Mouse (Mus musculus) left cerebral cortex, adult 2 months (tissue): Measurements from ENCODE around the gene Nipsnap1. TPM values are rescaled to one million over a fixed set of nuclear protein-coding genes. Genes with fewer than 3 reads are reported as not detected.

Experiments
- DNase-seq, 2 experiments: peaks; one replicate each; pipeline ENCODE4 v3.0.0; 2021 to 2022; ENCODE audit warnings: low spot score in 2 of 2, mixed read lengths in 1 of 2; ENCODE audit errors: extremely low spot score in 1 of 2
- H3K27ac ChIP-seq: fragments of 200-600 bp; 2 replicates; pipeline ENCODE4 v1.8.1; 2022
- H3K4me3 ChIP-seq: fragments of 200-600 bp; 2 replicates; pipeline ENCODE4 v1.8.1; 2022
- CTCF ChIP-seq: fragments of 200-600 bp; IDR thresholded peaks from 2 replicates; pipeline ENCODE4 v1.8.1; 2022; ENCODE audit warnings: antibody characterized with exemption, mild to moderate bottlenecking, moderate library complexity
- intact Hi-C: fragments of 180-260 bp; cut with DNase I; formaldehyde crosslinking; loops from one replicate; pipeline ENCODE4 v1.15.1; 2025
- total RNA-seq, 2 experiments: library from RNA; stranded (reverse); gene quantifications; 2 replicates each; pipeline ENCODE4 v1.2.3; 2021

Gene Nipsnap1
- total RNA-seq, 2 experiments from 2014 or later = 84.8 to 85.8 TPM

DNA sequence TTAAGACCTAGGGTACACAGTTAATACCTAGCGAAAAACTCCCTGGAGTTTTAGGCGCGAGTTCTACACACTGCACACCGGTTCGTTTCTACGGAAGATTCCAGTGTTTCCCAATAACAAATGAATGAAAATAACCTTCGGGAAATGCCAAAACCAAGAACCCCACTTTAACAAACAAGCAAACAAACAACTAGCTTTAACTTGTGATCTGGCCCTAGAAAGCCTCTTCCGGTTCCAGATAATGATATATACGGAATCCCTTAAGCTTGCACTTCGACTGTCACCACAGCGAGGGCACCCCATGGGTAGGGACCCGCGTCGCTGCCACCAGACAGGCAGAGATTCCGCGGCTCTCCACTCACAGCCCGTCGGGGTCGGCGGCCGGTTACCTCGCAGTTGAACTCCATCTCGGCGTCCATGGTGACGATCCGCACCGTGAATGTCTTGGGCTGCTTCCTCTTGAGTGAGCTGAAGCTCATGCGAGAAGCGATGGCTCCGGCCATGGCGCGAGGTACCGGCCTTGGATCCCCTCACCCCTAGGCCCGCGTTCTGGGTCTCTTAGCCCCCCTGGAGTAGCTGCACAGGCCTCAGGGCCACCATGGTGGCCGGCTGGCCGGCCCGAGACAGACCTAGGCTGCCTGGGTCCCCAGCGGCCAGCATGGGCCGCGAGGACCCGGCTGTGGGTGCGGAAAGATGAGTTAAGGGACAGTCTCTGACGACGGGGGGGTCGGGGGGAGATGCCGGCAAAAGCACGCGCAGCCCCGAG lies 25.1 kb upstream of the Nipsnap1 start:
- intact Hi-C loops = loop anchor here (5.0 kb wide), 1 partner anchor 256 kb away; the partner anchor contains the start of gene Mtmr3
- TF ChIP-seq CTCF = no peak
- DNase-seq = peak; percentile 26 to 33
- Histone ChIP-seq H3K27ac (peak overlapping the region; percentile 79), H3K4me3 (peak overlapping the region; percentile 67)

DNA sequence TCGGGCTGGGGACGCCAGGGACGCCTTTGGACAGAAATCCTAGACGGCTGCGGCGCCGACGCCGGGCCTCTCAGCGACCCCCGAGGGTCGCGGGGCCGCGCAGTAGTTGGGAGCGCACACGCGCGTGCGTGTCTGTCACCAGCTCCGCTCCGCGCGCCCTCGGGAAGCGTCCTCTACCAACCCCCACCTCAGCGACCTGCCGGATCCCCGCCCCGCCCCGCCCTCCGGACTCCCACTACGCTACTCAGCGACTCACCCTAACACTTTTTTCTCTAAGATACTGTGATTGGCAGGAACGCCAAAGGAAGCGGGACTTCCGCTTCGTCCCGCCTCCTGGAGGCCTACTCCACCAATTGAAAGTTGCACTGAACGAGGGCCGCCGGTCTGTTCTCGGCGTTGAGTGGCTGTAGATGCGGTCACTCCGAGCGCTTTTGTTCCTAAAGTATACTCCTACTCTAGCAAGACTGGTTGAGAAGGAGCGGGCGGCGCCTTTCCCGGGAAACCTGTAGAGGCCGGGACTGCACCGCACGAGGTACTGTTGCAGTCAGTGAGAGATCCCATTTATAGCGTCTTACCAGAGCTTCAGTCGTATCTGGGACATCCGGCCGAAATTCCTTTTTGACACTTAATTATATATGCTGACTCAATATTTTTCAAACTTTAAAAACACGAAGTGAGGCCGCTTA lies 24.4 kb upstream of the Nipsnap1 start, which contains the start of gene Nf2:
Gene Nf2 (minus strand): TSS at position 279 of the 686 bp plus-strand sequence.
- peak within 1 kb of the TSS; percentile 79 for H3K27ac ChIP-seq
- peak within 1 kb of the TSS; percentile 67 for H3K4me3 ChIP-seq
- peak; percentile 11; the same call in 1 of the 2 replicates for TF ChIP-seq CTCF
- DNase-seq = peak; percentile 95 to 97
- intact Hi-C loops = loop anchor here (5.0 kb wide), 1 partner anchor 257 kb away; the partner anchor contains the start of gene Mtmr3

DNA sequence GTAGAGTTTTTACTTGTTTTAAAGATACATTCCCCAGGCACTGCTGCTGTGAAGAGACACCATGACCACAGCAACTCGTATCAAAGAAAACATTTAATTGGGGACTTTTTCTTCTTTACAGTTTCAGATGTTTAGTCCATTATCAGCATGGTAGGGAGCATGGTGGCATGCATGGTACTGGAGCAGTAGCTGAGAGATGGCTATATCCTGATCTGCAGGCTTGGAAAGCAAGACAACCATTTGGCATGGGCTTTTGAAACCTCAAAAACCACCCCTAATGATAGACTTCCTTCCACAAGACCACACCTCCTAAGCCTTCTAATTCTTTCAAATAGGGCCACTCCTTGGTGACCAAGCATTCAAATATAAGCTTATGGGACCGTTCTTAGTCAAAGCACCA lies 23.3 kb upstream of the Nipsnap1 start:
- Histone ChIP-seq H3K27ac (no peak overlapping the region), H3K4me3 (no peak overlapping the region)
- no peak for DNase-seq
- no peak for TF ChIP-seq CTCF
- intact Hi-C loops = no loop called here

DNA sequence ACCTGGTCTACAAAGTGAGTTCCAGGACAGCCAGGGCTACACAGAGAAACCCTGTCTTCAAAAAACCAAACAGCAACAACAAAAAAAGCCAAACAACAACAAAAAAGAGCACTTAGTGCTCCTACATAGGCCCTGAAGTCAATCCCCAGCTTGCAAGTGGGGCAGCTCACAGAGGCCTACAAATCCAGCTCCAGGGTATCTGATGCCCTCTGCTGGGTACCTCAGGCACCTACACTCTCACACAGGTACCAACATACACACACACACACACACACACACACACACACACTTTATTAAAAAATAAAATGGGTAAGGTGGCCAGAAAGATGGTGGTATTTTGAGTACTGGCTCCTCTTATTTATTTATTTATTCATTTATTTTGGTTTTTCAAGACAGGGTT lies 20.7 kb upstream of the Nipsnap1 start:
- intact Hi-C loops = no loop called here
- TF ChIP-seq CTCF = no peak
- Histone ChIP-seq H3K4me3 (no peak overlapping the region), H3K27ac (no peak overlapping the region)
- no peak for DNase-seq

DNA sequence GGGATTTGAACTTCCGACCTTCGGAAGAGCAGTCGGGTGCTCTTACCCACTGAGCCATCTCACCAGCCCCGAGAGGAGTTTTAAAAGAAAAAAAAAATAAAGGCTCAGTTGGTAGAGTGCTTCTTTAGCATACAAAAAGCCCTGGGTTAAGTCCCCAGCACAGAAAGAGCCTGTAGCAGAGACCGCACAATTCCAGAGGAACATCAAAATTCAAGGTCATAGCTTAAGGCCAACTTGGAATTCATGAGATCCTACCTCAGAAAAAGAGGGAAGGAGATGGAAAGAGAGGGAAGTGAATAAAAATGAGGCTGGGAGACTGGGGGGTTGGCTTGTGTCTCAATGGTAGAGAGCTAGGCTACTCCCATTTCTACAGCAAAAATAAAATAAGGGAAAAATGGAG lies 19.6 kb upstream of the Nipsnap1 start:
- intact Hi-C loops = no loop called here
- no peak for TF ChIP-seq CTCF

DNA sequence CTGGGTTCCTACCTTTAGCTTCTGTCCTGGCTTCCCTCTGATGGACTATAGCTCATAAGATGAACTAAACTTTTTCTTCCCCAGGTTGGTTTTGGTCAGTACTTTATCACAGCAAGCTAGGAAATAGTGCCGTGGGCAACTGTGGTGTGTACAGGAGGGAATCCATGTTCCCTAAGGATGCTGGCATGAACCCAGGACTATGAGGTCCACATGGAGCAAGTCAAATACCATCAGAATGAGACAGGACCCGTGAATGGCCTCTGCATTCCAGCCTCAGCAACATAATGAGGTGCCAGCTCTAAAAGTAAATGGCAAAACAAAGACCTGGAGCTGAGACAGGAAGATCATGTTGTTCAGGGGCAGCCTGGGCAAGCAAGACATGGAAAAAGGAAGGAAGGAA lies 15.3 kb upstream of the Nipsnap1 start:
- Histone ChIP-seq H3K4me3 (no peak overlapping the region), H3K27ac (no peak overlapping the region)
- TF ChIP-seq CTCF = no peak
- intact Hi-C loops = no loop called here
- DNase-seq = no peak

More for the DNA sequence above, 19.6 kb upstream of the Nipsnap1 start:
- Histone ChIP-seq H3K4me3 (no peak overlapping the region), H3K27ac (no peak overlapping the region)
- DNase-seq = no peak

DNA sequence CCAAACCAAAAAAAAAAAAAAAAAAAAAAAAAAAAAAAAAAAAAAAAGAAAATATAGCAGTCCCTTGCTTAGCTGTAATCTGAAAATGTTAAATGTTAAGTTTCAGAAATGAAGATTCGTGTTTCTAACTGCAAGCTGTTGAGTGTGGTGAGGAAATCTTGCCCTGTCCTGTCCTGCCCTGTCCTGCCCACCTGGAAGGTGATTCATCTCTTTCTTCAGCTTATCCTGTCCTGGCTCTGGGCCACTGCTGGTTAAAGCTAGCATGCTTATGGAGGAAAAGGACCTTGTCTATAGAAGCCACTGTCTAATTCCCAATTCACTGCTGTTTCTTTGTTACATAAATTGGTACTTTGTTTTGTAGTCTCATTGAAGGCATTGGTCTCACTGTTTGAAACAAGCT lies 12.8 kb upstream of the Nipsnap1 start:
- Histone ChIP-seq H3K27ac (no peak overlapping the region), H3K4me3 (no peak overlapping the region)
- DNase-seq = no peak
- no peak for TF ChIP-seq CTCF
- intact Hi-C loops = loop anchor here (10.0 kb wide), 1 partner anchor 596 kb away; no protein-coding TSS in a partner anchor

DNA sequence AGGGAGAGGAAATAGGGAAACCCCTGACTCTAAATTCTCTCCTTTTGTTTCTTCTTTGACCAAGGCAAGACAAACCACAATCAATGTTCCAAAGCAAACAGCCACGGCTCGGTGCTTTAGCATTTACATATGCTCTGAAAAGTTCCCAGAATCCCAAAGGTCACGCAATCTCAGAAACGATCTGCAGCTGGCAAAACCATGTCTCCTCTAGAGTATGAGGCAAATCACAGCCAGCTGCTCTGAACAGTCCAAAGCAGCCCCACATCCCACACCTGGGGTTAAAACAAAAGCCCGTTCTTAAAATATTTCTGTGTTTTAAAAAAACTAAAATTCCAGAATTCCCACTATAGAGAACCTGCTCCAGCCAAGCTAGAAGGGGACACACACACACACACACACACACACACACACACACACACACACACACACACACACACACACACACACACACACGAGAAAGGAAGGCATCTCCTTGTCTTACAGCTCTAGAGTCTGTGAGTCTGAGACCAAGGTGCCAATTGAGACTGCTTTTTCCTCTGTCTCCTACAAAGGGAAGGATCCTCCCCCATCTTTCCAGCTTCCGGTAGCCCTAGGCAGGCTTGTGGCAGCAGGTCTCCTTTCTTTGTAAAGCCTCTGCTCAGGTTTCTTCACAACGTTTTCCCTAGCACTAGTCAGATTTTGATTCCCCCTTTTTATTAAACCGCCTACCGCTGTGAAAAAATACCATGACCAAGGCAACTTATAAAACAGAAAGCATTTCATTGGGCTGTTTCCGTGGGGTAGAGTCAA lies 11.7 kb upstream of the Nipsnap1 start:
- TF ChIP-seq CTCF = no peak
- H3K27ac ChIP-seq = no peak overlapping the region
- intact Hi-C loops = loop anchor here (10.0 kb wide), 1 partner anchor 597 kb away; no protein-coding TSS in a partner anchor
- H3K4me3 ChIP-seq = no peak overlapping the region
- no peak for DNase-seq

DNA sequence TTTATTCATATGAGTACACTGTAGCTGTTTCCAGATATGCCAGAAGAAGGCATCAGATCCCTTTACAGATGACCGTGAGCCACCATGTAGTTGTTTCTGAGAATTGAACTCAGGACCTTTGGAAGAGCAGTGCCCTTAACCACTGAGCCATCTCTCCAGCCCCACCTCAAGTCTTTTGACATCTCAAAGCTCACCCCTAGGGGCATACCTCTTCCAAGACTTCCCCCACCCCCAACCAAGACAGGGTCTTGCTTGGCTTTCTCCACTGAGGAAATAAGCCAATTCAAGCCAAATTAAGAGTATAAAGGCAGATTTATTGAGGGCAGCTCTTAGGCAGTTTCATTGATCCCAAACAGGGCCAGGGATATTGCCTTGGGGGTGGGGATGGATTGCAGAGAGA lies 11.0 kb upstream of the Nipsnap1 start:
- no peak for DNase-seq
- Histone ChIP-seq H3K4me3 (no peak overlapping the region), H3K27ac (no peak overlapping the region)
- no peak for TF ChIP-seq CTCF
- intact Hi-C loops = loop anchor here (10.0 kb wide), 1 partner anchor 598 kb away; no protein-coding TSS in a partner anchor

DNA sequence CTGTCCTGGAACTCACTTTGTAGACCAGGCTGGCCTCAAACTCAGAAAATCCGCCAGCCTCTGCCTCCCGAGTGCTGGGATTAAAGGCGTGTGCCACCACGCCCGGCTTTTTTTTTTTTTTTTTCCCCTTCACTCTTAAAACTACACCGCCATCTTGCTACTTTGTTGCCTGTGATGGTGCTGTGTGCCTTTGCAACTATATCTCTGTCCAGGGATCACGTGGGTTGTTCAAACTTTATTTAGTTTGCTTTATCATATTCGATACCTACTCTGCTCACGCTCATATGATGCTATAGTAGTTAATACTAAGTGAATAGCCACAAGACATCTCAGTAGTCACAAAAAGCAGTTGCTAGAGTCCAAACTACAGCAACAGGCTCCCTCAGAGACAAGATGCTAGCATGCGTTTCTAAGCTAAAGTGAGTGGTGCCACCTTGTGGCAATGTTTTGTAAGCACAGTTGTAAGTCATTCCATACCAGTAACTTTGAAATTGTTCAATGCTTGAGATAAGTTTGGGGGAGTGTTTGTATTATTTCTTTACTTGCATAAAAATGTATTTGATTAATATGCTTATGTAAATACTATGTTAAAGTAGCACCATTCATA lies 8.0 kb upstream of the Nipsnap1 start:
- no peak overlapping the region for H3K4me3 ChIP-seq
- peak; percentile 56 to 61 for DNase-seq
- intact Hi-C loops = loop anchor here (1.0 to 10.0 kb wide), 2 partner anchors 429 to 601 kb away; no protein-coding TSS in a partner anchor
- H3K27ac ChIP-seq = no peak overlapping the region
- TF ChIP-seq CTCF = peak; percentile 93

DNA sequence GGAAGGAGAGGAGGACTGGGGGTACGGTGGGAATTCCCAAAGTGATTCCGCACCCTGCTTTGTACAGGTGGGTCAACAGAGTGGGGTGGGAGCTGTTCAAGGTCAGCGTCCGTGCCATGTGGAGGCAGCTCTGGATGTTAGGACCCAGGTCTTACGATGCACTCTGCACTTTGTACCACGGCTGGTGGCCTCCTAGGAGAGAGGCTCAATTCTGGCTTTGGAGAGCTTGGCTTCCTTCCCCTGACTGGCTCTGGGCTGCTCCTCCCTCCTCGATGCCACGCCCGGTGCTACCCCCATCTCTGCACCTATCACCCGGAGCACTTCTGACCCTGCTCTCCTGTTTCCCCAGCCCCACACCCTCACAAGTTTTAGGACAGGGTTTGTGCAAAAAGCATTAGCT lies 800 bp downstream of the Nipsnap1 start:
- H3K27ac ChIP-seq = no peak overlapping the region
- H3K4me3 ChIP-seq = peak overlapping the region; percentile 64
- no peak for DNase-seq
- intact Hi-C loops = no loop called here
- TF ChIP-seq CTCF = no peak
